Mouse (Mus musculus) heart, adult 2 months (tissue): ENCODE data around the gene Mitd1.

Experiments used
- CTCF ChIP-seq: fragments of 200-600 bp; IDR thresholded peaks from 2 replicates; pipeline ENCODE4 v1.8.1; 2022; ENCODE audit warnings: antibody characterized with exemption, mild to moderate bottlenecking, moderate library complexity
- EP300 ChIP-seq: fragments of 200-500 bp; IDR thresholded peaks from 2 replicates; pipeline ENCODE4 v1.6.1; 2011; ENCODE audit warnings: low read depth, low read length, control low read depth; ENCODE audit not compliant: insufficient read depth
- POLR2A ChIP-seq: fragments of 200-500 bp; IDR thresholded peaks from 2 replicates; pipeline ENCODE4 v1.6.1; 2011; ENCODE audit warnings: mild to moderate bottlenecking, low read depth, low read length, control low read depth; ENCODE audit not compliant: insufficient read depth

DNA sequence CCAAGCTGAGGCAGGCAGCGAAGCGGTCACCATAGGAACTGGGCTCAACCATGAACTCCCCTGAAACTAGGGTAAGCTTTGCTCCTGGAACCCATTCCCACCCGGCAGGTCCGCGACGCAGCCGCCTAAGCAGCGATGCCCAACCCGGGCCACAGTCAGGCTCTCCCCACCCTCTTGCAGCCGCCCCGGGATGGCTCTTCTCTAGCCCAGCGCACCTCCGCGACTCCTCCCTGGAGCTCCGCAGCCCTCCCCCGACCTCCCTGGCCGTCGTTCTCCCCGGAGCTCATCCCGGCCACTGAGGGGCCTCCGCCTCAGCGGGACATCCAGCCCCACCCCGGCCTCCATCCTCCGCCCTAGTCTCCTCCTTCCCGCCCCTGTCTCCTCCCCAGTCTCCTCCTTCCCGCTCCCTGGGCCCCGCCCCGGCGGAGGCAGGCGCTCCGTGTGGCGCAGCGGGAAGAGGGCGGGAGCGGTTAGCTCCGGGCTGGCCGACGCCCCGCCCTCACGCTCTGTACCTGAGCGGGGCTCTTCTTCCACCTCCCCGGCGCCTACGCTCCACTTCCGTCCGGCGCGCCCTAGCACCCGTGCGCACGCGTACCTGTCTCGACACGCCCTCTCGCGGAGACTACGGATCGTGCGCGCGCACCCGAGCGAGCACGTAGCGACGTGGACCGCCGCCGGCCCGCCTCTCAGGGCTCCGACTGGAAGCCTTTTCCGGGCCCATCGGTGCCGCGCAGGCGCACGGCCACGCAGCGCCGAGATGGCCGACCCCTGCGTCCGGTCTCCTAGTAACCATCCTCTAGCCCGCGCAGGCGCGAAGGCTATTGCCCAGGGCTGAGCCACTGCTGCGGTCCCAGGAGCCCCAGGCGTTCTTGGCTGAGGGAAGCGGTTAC lies 25.5 kb downstream of the Mitd1 start:
- peak; percentile 52 for TF ChIP-seq CTCF
- peak; percentile 91 for TF ChIP-seq POLR2A
- 0 out of 2 replicates have a peak, but pooled peaks have one; percentile 46 for TF ChIP-seq EP300
